Mouse (Mus musculus) lung, adult 2 months (tissue): ENCODE measurements around the gene Sox5.

Experiments used
- CTCF ChIP-seq: fragments of 200-500 bp; IDR thresholded peaks from 2 replicates; pipeline ENCODE4 v1.5.1; 2011; ENCODE audit warnings: mild to moderate bottlenecking, low read length, control low read depth; ENCODE audit not compliant: insufficient read depth
- POLR2A ChIP-seq: fragments of 200-500 bp; IDR thresholded peaks from 2 replicates; pipeline ENCODE4 v1.6.1; 2011; ENCODE audit warnings: low read depth, mild to moderate bottlenecking, control low read depth, low read length, borderline replicate concordance; ENCODE audit errors: extremely low read depth

GRCm38 (mm10) chr6:144553476-144553875, 228.3 kb downstream of the Sox5 start:
- TF ChIP-seq CTCF = no peak
- no peak for TF ChIP-seq POLR2A
